Mouse (Mus musculus) ovary, postnatal 10 days (tissue): ENCODE measurements at regions not wholly inside any gene's neighbourhood (a gene's known extent, or its start where the extent isn't known, plus 50 kb on each side); places are given as distances from the start of the nearest gene placed in this dataset.

Experiments
- DNase-seq: peaks from one replicate; pipeline ENCODE4 v3.0.0; 2022; ENCODE audit warnings: low spot score

- DNase-seq, result no peak
These were observed 151.3 kb upstream of the Plxna4 start for GRCm38 (mm10) chr6:32739162-32739745.

- no peak for DNase-seq
These were observed 140.7 kb upstream of the Plxna4 start for GRCm38 (mm10) chr6:32728706-32729105.

- DNase-seq, result no peak
These were observed 138.6 kb upstream of the Plxna4 start for GRCm38 (mm10) chr6:32726571-32726970.

- no peak for DNase-seq
These were observed 129.9 kb upstream of the Plxna4 start for GRCm38 (mm10) chr6:32717860-32718259.

- no peak for DNase-seq
These were observed 127.1 kb upstream of the Plxna4 start for GRCm38 (mm10) chr6:32715137-32715536.

GRCm38 (mm10) chr6:32710208-32710607 is 122.2 kb upstream of the Plxna4 start:
- DNase-seq, result peak; percentile 31

- no peak for DNase-seq
These were observed 121.6 kb upstream of the Plxna4 start for GRCm38 (mm10) chr6:32709566-32709965.

GRCm38 (mm10) chr6:32707417-32707816 is 119.4 kb upstream of the Plxna4 start:
- no peak for DNase-seq

GRCm38 (mm10) chr6:32706376-32706775 is 118.4 kb upstream of the Plxna4 start:
- DNase-seq, result no peak

GRCm38 (mm10) chr6:32703466-32703865 is 115.5 kb upstream of the Plxna4 start:
- no peak for DNase-seq

- no peak for DNase-seq
These were observed 114.3 kb upstream of the Plxna4 start for GRCm38 (mm10) chr6:32702245-32702791.

GRCm38 (mm10) chr6:32699811-32700210 is 111.8 kb upstream of the Plxna4 start:
- no peak for DNase-seq

GRCm38 (mm10) chr6:32697771-32698270 is 109.8 kb upstream of the Plxna4 start:
- no peak for DNase-seq

- no peak for DNase-seq
These were observed 108.0 kb upstream of the Plxna4 start for GRCm38 (mm10) chr6:32696037-32696436.

GRCm38 (mm10) chr6:32672552-32672951 is 84.6 kb upstream of the Plxna4 start:
- no peak for DNase-seq

- no peak for DNase-seq
These were observed 71.8 kb upstream of the Plxna4 start for GRCm38 (mm10) chr6:32659743-32660142.

GRCm38 (mm10) chr6:32657378-32657777 is 69.4 kb upstream of the Plxna4 start:
- no peak for DNase-seq

- no peak for DNase-seq
These were observed 66.2 kb upstream of the Plxna4 start for GRCm38 (mm10) chr6:32654188-32654587.

GRCm38 (mm10) chr6:32644016-32644415 is 56.0 kb upstream of the Plxna4 start:
- no peak for DNase-seq

- no peak for DNase-seq
These were observed 50.9 kb upstream of the Plxna4 start for GRCm38 (mm10) chr6:32638843-32639242.
